8 mouse cellular contexts compared by ENCODE assay signal in the genomic region with DNA sequence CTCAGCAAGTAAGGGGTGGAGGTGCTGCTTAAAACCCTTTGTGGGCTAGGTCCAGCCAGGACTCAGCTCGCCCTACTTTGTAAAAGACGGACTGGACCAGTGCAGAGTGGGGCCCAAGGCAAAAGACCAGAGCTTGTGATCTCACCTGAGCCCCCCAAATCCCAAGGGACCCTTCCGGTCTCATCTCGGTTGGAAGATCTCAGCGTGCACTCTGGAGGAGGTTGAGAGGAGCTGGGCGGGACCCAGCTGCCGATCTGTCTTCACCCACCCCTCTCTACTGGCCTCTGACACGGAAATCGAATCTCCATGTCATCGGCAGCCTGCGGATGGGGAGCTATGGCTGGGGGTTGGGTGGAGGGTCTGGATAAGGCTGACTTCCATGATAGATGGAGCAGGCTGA. TPM values are rescaled to one million over a fixed set of nuclear protein-coding genes. Genes with fewer than 3 reads are reported as not detected.
DNase-seq lines count a peak whose midpoint lies in the region; ATAC-seq lines count a peak whose summit lies in the region.

No protein-coding gene starts in this region.

- no peaks in the 10 kb centered on the region for H3K9me3 ChIP-seq in heart, embryonic 10.5 days
- H3K9me3 ChIP-seq in hindbrain, embryonic 12.5 days (replicated peaks) = no peaks in the 10 kb centered on the region
- H3K9me3 ChIP-seq in midbrain, embryonic 12.5 days = no peaks in the 10 kb centered on the region

- H3K27ac ChIP-seq in heart, embryonic 10.5 days = peak overlapping the region; percentile 79; the same call in 1 of the 2 replicates
- peak overlapping the region; percentile 69; the same call in 1 of the 2 replicates for H3K27ac ChIP-seq in hindbrain, embryonic 12.5 days
- no peak overlapping the region for H3K27ac ChIP-seq in midbrain, embryonic 12.5 days (replicated peaks)

- H3K4me2 ChIP-seq in hindbrain, embryonic 12.5 days (replicated peaks) = peak overlapping the region; percentile 90
- H3K4me2 ChIP-seq in midbrain, embryonic 12.5 days (replicated peaks) = peak overlapping the region; percentile 99

- peak overlapping the region; percentile 70 for H3K4me3 ChIP-seq in heart, embryonic 10.5 days
- H3K4me3 ChIP-seq in hindbrain, embryonic 12.5 days = peak overlapping the region; percentile 52
- H3K4me3 ChIP-seq in midbrain, embryonic 12.5 days = peak overlapping the region; percentile 60

- H3K4me1 ChIP-seq in heart, embryonic 10.5 days = peaks cover 25% of the 10 kb centered on the region
- peaks cover 60% of the 10 kb centered on the region for H3K4me1 ChIP-seq in hindbrain, embryonic 12.5 days
- H3K4me1 ChIP-seq in midbrain, embryonic 12.5 days = peaks cover 45% of the 10 kb centered on the region

- intact Hi-C loops in heart, postnatal 25 days (cut with DNase I) = loop anchor here (10.0 kb wide), 1 partner anchor 282 kb away; no protein-coding TSS in a partner anchor

- WGBS in heart, embryonic 10.5 days = 11% methylated on average over 11 of the region's 11 CpGs
- 8% methylated on average over 11 of the region's 11 CpGs for WGBS in hindbrain, embryonic 12.5 days
- WGBS in midbrain, embryonic 12.5 days = 9% methylated on average over 11 of the region's 11 CpGs

- H3K27me3 ChIP-seq in heart, embryonic 10.5 days (ENCODE audit: insufficient read depth, poor library complexity, severe bottlenecking) = peaks cover 76% of the 10 kb centered on the region
- H3K27me3 ChIP-seq in hindbrain, embryonic 12.5 days = peaks cover 5% of the 10 kb centered on the region; the same call in 1 of the 2 replicates
- peaks cover 29% of the 10 kb centered on the region for H3K27me3 ChIP-seq in midbrain, embryonic 12.5 days

- no peaks in the 10 kb centered on the region for H3K36me3 ChIP-seq in heart, embryonic 10.5 days
- no peaks in the 10 kb centered on the region for H3K36me3 ChIP-seq in hindbrain, embryonic 12.5 days
- H3K36me3 ChIP-seq in midbrain, embryonic 12.5 days = 0 out of 2 replicates have a peak, but pooled peaks cover 11% of the 10 kb centered on the region

- ATAC-seq in hindbrain, embryonic 12.5 days (ENCODE audit: low FRiP score) = no peak
- ATAC-seq in midbrain, embryonic 12.5 days (ENCODE audit: low FRiP score, low read depth) = peak; percentile 11; the same call in 1 of the 2 replicates

- H3K9ac ChIP-seq in hindbrain, embryonic 12.5 days = peak overlapping the region; percentile 78
- peak overlapping the region; percentile 82; the same call in 1 of the 2 replicates for H3K9ac ChIP-seq in midbrain, embryonic 12.5 days (replicated peaks)

- DNase-seq in heart, embryonic 10.5 days (ENCODE audit: low spot score) = no peak
- DNase-seq in heart, postnatal 25 days (ENCODE audit: low spot score) = no peak
- DNase-seq in MN1 (ENCODE audit: low spot score) = peak; percentile 52
- DNase-seq in layer of hippocampus, postnatal 36 days = no peak
- no peak for DNase-seq in natural killer cell, adult 2 months (ENCODE audit: low spot score in 2 of 2)
- no peak for DNase-seq in lung, postnatal 36 days

RNA-seq across cellular contexts. Expression of a gene that starts 13.7 kb away (rescaled TPM):
- 3.7 and 8.8 TPM in 2 replicates for polyA plus RNA-seq in heart, embryonic 10.5 days (2016; fragmentation: Nextera tagmentation; extraction: Ambion mirVana)
- 10 to 100 TPM in 1 of 2 experiments, 1 to 10 TPM in 1; 9.3 to 10.3 TPM for total RNA-seq in heart, postnatal 25 days (2021)
- polyA plus RNA-seq in hindbrain, embryonic 12.5 days (2016; fragmentation: Nextera tagmentation; extraction: Ambion mirVana) = 189 and 191 TPM in 2 replicates
- polyA plus RNA-seq in midbrain, embryonic 12.5 days (2016; fragmentation: Nextera tagmentation; extraction: Ambion mirVana) = 105 and 125 TPM in 2 replicates
- 1,000 to 10,000 TPM; 1,684 to 1,758 TPM for total RNA-seq in layer of hippocampus, postnatal 36 days (2021)

Comparison
In these comparisons a context has a peak if more than half of its experiments do, and no peak if none do; other contexts are left out.
1. RNA of a gene that starts 13.7 kb away (polyA plus RNA-seq): 189 to 191 TPM in hindbrain, embryonic 12.5 days and 105 to 125 TPM in midbrain, embryonic 12.5 days; 3.7 to 8.8 TPM in heart, embryonic 10.5 days; every median in the first group is over 10 times any median in the second.
2. Peak in every context shown above with its lines, with median percentiles within 50 percentile points of each other: H3K4me3 ChIP-seq.